Mouse (Mus musculus) heart, embryonic 15.5 days (tissue): ENCODE data around the gene Slamf7. TPM values are rescaled to one million over a fixed set of nuclear protein-coding genes. Genes with fewer than 3 reads are reported as not detected.

ENCODE experiments used
- ATAC-seq: fragments of 200-750 bp; cut with Nextera tagmentation; replicated peaks from 2 replicates; pipeline ENCODE4 v1.8.0; 2017; ENCODE audit warnings: low read depth, moderate TSS enrichment; ENCODE audit not compliant: insufficient number of reproducible peaks, insufficient read depth, low FRiP score
- H3K27ac ChIP-seq: fragments of 300-500 bp; sonication (generic); 2 replicates; pipeline ENCODE4 v1.5.1; 2015; ENCODE audit warnings: mild to moderate bottlenecking, inconsistent platforms
- H3K27me3 ChIP-seq: fragments of 300-500 bp; sonication (generic); 2 replicates; pipeline ENCODE4 v1.6.1; 2015; ENCODE audit warnings: inconsistent platforms
- H3K36me3 ChIP-seq: fragments of 300-500 bp; sonication (generic); 2 replicates; pipeline ENCODE4 v1.6.1; 2015; ENCODE audit warnings: mild to moderate bottlenecking, inconsistent platforms
- H3K4me1 ChIP-seq: fragments of 300-500 bp; sonication (generic); replicated peaks from 2 replicates; pipeline ENCODE4 v1.6.1; 2015; ENCODE audit warnings: inconsistent platforms
- H3K4me2 ChIP-seq: fragments of 300-500 bp; sonication (generic); 2 replicates; pipeline ENCODE4 v1.6.1; 2015; ENCODE audit warnings: inconsistent platforms, mild to moderate bottlenecking, moderate library complexity
- H3K4me3 ChIP-seq: fragments of 300-500 bp; sonication (generic); 2 replicates; pipeline ENCODE4 v1.5.1; 2015; ENCODE audit warnings: mild to moderate bottlenecking, inconsistent platforms
- H3K9ac ChIP-seq: fragments of 300-500 bp; sonication (generic); 2 replicates; pipeline ENCODE4 v1.6.1; 2015; ENCODE audit warnings: mild to moderate bottlenecking, inconsistent platforms
- H3K9me3 ChIP-seq: fragments of 300-500 bp; sonication (generic); replicated peaks from 2 replicates; pipeline ENCODE4 v1.6.1; 2016; ENCODE audit warnings: inconsistent platforms
- WGBS: fragments of 180-500 bp; shearing (Covaris S2); methylation state at CpG from one replicate; pipeline ENCODE4 v1.1.7; 2015; ENCODE audit warnings: mixed read lengths; 5-methylcytosine and 5-hydroxymethylcytosine counted together
- polyA plus RNA-seq: library from polyadenylated mRNA; unstranded; fragments of >200 nt; fragmentation: Nextera tagmentation; extraction: Ambion mirVana; gene quantifications from 2 replicates; pipeline ENCODE4 v1.2.1, GENCODE M21; 2015

The Slamf7 gene
- polyA plus RNA-seq, 1 experiment from 2014 or later = 0.09 TPM

GRCm38 (mm10) chr1:171637101-171637500 is 15.7 kb downstream of the Slamf7 start:
- ATAC-seq = no peak
- Histone ChIP-seq H3K4me1 (no peaks in the 10 kb centered on the region), H3K27ac (no peak overlapping the region), H3K4me3 (no peak overlapping the region), H3K27me3 (no peaks in the 10 kb centered on the region), H3K9me3 (no peaks in the 10 kb centered on the region), H3K36me3 (no peaks in the 10 kb centered on the region), H3K4me2 (no peak overlapping the region), H3K9ac (no peak overlapping the region)
- WGBS = 70% methylated on average over 8 of the region's 8 CpGs

- no peaks in the 10 kb centered on the region for H3K36me3 ChIP-seq
- no peak overlapping the region for H3K27ac ChIP-seq
- no peak overlapping the region for H3K4me3 ChIP-seq
- 46% methylated on average over 6 of the region's 6 CpGs for WGBS
- H3K4me2 ChIP-seq = no peak overlapping the region
- 0 out of 2 replicates have a peak, but pooled peaks cover 6% of the 10 kb centered on the region for H3K4me1 ChIP-seq
- H3K27me3 ChIP-seq = no peaks in the 10 kb centered on the region
- no peak for ATAC-seq
- H3K9me3 ChIP-seq = no peaks in the 10 kb centered on the region
- no peak overlapping the region for H3K9ac ChIP-seq
These were observed 17.1 kb downstream of the Slamf7 start for GRCm38 (mm10) chr1:171635696-171636095.

GRCm38 (mm10) chr1:171631447-171631846 is 21.4 kb downstream of the Slamf7 start:
- Histone ChIP-seq H3K4me1 (0 out of 2 replicates have a peak, but pooled peaks cover 6% of the 10 kb centered on the region), H3K4me2 (no peak overlapping the region), H3K27me3 (no peaks in the 10 kb centered on the region), H3K9ac (no peak overlapping the region), H3K9me3 (no peaks in the 10 kb centered on the region), H3K27ac (peak overlapping the region; percentile 26; the same call in 1 of the 2 replicates), H3K4me3 (no peak overlapping the region), H3K36me3 (no peaks in the 10 kb centered on the region)
- 0 out of 2 replicates have a peak, but pooled peaks have one; percentile 53 for ATAC-seq
- WGBS = 44% methylated on average over 2 of the region's 2 CpGs

GRCm38 (mm10) chr1:171630912-171631311 is 21.9 kb downstream of the Slamf7 start:
- Histone ChIP-seq H3K27ac (peak overlapping the region; percentile 26; the same call in 1 of the 2 replicates), H3K4me3 (no peak overlapping the region), H3K4me2 (no peak overlapping the region), H3K4me1 (0 out of 2 replicates have a peak, but pooled peaks cover 6% of the 10 kb centered on the region), H3K36me3 (no peaks in the 10 kb centered on the region), H3K9me3 (no peaks in the 10 kb centered on the region), H3K27me3 (no peaks in the 10 kb centered on the region), H3K9ac (no peak overlapping the region)
- 43% methylated on average over 4 of the region's 4 CpGs for WGBS
- ATAC-seq = peak; percentile 50; the same call in 1 of the 2 replicates

GRCm38 (mm10) chr1:171630041-171630440 is 22.8 kb downstream of the Slamf7 start:
- no peaks in the 10 kb centered on the region for H3K27me3 ChIP-seq
- H3K9ac ChIP-seq = no peak overlapping the region
- no peak overlapping the region for H3K27ac ChIP-seq
- no peak for ATAC-seq
- 0 out of 2 replicates have a peak, but pooled peaks cover 6% of the 10 kb centered on the region for H3K4me1 ChIP-seq
- no peaks in the 10 kb centered on the region for H3K9me3 ChIP-seq
- WGBS = 74% methylated on average over 7 of the region's 7 CpGs
- H3K4me2 ChIP-seq = no peak overlapping the region
- no peaks in the 10 kb centered on the region for H3K36me3 ChIP-seq
- H3K4me3 ChIP-seq = no peak overlapping the region

GRCm38 (mm10) chr1:171629168-171629567 is 23.7 kb downstream of the Slamf7 start:
- H3K4me3 ChIP-seq = no peak overlapping the region
- no peaks in the 10 kb centered on the region for H3K27me3 ChIP-seq
- ATAC-seq = no peak
- H3K9me3 ChIP-seq = no peaks in the 10 kb centered on the region
- no peak overlapping the region for H3K27ac ChIP-seq
- 61% methylated on average over 6 of the region's 6 CpGs for WGBS
- H3K4me1 ChIP-seq = 0 out of 2 replicates have a peak, but pooled peaks cover 6% of the 10 kb centered on the region
- H3K36me3 ChIP-seq = no peaks in the 10 kb centered on the region
- H3K9ac ChIP-seq = no peak overlapping the region
- no peak overlapping the region for H3K4me2 ChIP-seq

- H3K4me1 ChIP-seq = 0 out of 2 replicates have a peak, but pooled peaks cover 6% of the 10 kb centered on the region
- H3K36me3 ChIP-seq = no peaks in the 10 kb centered on the region
- no peak overlapping the region for H3K4me2 ChIP-seq
- no peak for ATAC-seq
- H3K27me3 ChIP-seq = no peaks in the 10 kb centered on the region
- H3K9ac ChIP-seq = no peak overlapping the region
- no peaks in the 10 kb centered on the region for H3K9me3 ChIP-seq
- WGBS = 75% methylated on average over 3 of the region's 3 CpGs
- no peak overlapping the region for H3K27ac ChIP-seq
- no peak overlapping the region for H3K4me3 ChIP-seq
These were observed 25.0 kb downstream of the Slamf7 start for GRCm38 (mm10) chr1:171627801-171628200.

GRCm38 (mm10) chr1:171620091-171620490 is 32.7 kb downstream of the Slamf7 start:
- no peaks in the 10 kb centered on the region for H3K27me3 ChIP-seq
- H3K9ac ChIP-seq = no peak overlapping the region
- no peak overlapping the region for H3K27ac ChIP-seq
- H3K4me3 ChIP-seq = no peak overlapping the region
- H3K9me3 ChIP-seq = no peaks in the 10 kb centered on the region
- H3K36me3 ChIP-seq = no peaks in the 10 kb centered on the region
- WGBS = 84% methylated on average over 6 of the region's 6 CpGs
- no peak for ATAC-seq
- no peak overlapping the region for H3K4me2 ChIP-seq
- H3K4me1 ChIP-seq = no peaks in the 10 kb centered on the region

GRCm38 (mm10) chr1:171619645-171620044 is 33.2 kb downstream of the Slamf7 start:
- Histone ChIP-seq H3K4me2 (no peak overlapping the region), H3K27ac (no peak overlapping the region), H3K4me3 (no peak overlapping the region), H3K4me1 (no peaks in the 10 kb centered on the region), H3K9me3 (no peaks in the 10 kb centered on the region), H3K36me3 (no peaks in the 10 kb centered on the region), H3K27me3 (no peaks in the 10 kb centered on the region), H3K9ac (no peak overlapping the region)
- 75% methylated on average over 3 of the region's 3 CpGs for WGBS
- ATAC-seq = no peak

- Histone ChIP-seq H3K9ac (no peak overlapping the region), H3K27ac (no peak overlapping the region), H3K27me3 (no peaks in the 10 kb centered on the region), H3K4me3 (no peak overlapping the region), H3K4me2 (no peak overlapping the region), H3K4me1 (no peaks in the 10 kb centered on the region), H3K9me3 (no peaks in the 10 kb centered on the region), H3K36me3 (no peaks in the 10 kb centered on the region)
- no peak for ATAC-seq
- 69% methylated on average over 8 of the region's 8 CpGs for WGBS
These were observed 33.8 kb downstream of the Slamf7 start for GRCm38 (mm10) chr1:171619001-171619400.

- ATAC-seq = no peak
- Histone ChIP-seq H3K27me3 (no peaks in the 10 kb centered on the region), H3K9ac (no peak overlapping the region), H3K27ac (no peak overlapping the region), H3K36me3 (no peaks in the 10 kb centered on the region), H3K4me1 (no peaks in the 10 kb centered on the region), H3K4me3 (no peak overlapping the region), H3K9me3 (no peaks in the 10 kb centered on the region), H3K4me2 (no peak overlapping the region)
- WGBS = 66% methylated on average over 11 of the region's 11 CpGs
These were observed 35.8 kb downstream of the Slamf7 start for GRCm38 (mm10) chr1:171616881-171617515.

GRCm38 (mm10) chr1:171613962-171614361 is 38.9 kb downstream of the Slamf7 start:
- no peak overlapping the region for H3K4me3 ChIP-seq
- no peak overlapping the region for H3K4me2 ChIP-seq
- H3K9ac ChIP-seq = no peak overlapping the region
- H3K36me3 ChIP-seq = no peaks in the 10 kb centered on the region
- 23% methylated on average over 2 of the region's 2 CpGs for WGBS
- H3K4me1 ChIP-seq = no peaks in the 10 kb centered on the region
- no peaks in the 10 kb centered on the region for H3K27me3 ChIP-seq
- H3K9me3 ChIP-seq = no peaks in the 10 kb centered on the region
- H3K27ac ChIP-seq = no peak overlapping the region
- ATAC-seq = no peak
